Mouse (Mus musculus) stomach, embryonic 14.5 days (tissue): ENCODE results near the gene Supt7l. TPM values are rescaled to one million over a fixed set of nuclear protein-coding genes. Genes with fewer than 3 reads are reported as not detected.

Source experiments
- ATAC-seq: fragments of 200-750 bp; cut with Nextera tagmentation; 2 replicates; pipeline ENCODE4 v1.8.0; 2017; ENCODE audit warnings: low read depth, moderate TSS enrichment; ENCODE audit not compliant: insufficient number of reproducible peaks, insufficient read depth, low FRiP score
- H3K27ac ChIP-seq: fragments of 300-500 bp; sonication (generic); 2 replicates; pipeline ENCODE4 v1.5.1; 2014; ENCODE audit warnings: mild to moderate bottlenecking, low read length, moderate library complexity, mixed read lengths
- H3K27me3 ChIP-seq: fragments of 300-500 bp; sonication (generic); 2 replicates; pipeline ENCODE4 v1.6.1; 2014; ENCODE audit warnings: low read length, control low read depth, mixed read lengths; ENCODE audit not compliant: control insufficient read depth, insufficient read depth
- H3K36me3 ChIP-seq: fragments of 300-500 bp; sonication (generic); 2 replicates; pipeline ENCODE4 v1.6.1; 2014; ENCODE audit warnings: mild to moderate bottlenecking, control low read depth, low read length, moderate library complexity, mixed read lengths; ENCODE audit not compliant: control insufficient read depth, insufficient read depth
- H3K4me1 ChIP-seq: fragments of 300-500 bp; sonication (generic); 2 replicates; pipeline ENCODE4 v1.6.1; 2014; ENCODE audit warnings: low read length, control low read depth, mixed read lengths; ENCODE audit not compliant: control insufficient read depth, insufficient read depth
- H3K4me2 ChIP-seq: fragments of 300-500 bp; sonication (generic); replicated peaks from 2 replicates; pipeline ENCODE4 v1.6.1; 2014; ENCODE audit warnings: low read depth, low read length, control low read depth
- H3K4me3 ChIP-seq: fragments of 300-500 bp; sonication (generic); 2 replicates; pipeline ENCODE4 v1.5.1; 2014; ENCODE audit warnings: low read depth, low read length, control low read depth
- H3K9ac ChIP-seq: fragments of 300-500 bp; sonication (generic); replicated peaks from 2 replicates; pipeline ENCODE4 v1.6.1; 2014; ENCODE audit warnings: low read depth, mild to moderate bottlenecking, control low read depth, low read length, moderate library complexity, mixed read lengths
- H3K9me3 ChIP-seq: fragments of 300-500 bp; sonication (generic); 2 replicates; pipeline ENCODE4 v1.6.1; 2016; ENCODE audit warnings: low read depth, low read length, control low read depth; ENCODE audit not compliant: control insufficient read depth
- WGBS: fragments of 180-500 bp; shearing (Covaris S2); extraction: QIAGEN DNeasy Blood & Tissue Kit; methylation state at CpG from one replicate; pipeline ENCODE4 v1.1.7; 2014; 5-methylcytosine and 5-hydroxymethylcytosine counted together
- polyA plus RNA-seq: library from polyadenylated mRNA; unstranded; fragments of >200 nt; fragmentation: Nextera tagmentation; extraction: Ambion mirVana; gene quantifications from 2 replicates; pipeline ENCODE4 v1.2.1, GENCODE M21; 2014

Supt7l gene
- polyA plus RNA-seq, 1 experiment from 2014 or later = 21.4 TPM

DNA sequence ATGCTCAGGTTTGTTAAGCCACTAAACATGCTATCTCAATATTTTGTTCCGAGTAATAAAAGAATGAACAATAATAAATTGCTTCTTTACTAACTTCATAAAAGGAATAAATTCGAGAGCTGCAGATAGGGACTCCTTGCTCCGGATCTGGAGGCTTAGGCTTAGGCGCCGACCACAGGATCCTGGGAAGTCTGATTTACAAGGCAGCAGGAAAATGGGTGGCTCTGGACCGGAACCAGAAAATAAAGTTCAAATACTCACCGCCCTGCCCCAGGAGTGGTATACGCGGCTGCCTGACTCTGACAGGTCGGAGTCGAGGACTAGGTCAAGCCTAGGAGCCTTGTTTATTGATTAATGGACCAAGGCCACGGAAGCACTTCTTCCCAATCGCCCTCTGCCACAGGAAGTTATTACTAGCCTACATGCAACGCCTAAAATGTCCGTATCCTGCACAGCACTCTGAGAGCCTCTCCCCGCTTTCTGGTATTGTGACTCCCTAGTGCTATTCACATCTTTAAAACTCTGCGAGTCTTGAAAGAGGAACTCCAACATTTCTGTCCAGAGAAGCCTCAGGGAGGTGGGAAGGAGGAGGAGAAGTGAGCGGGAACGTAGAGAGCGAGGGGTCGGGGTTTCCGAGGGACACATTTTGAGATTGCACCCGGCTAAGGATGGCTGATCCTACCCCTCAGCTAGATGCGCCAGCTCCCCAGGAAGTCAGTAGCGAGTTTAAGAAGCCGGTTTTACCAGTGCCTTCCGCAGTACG lies 1.1 kb downstream of the Supt7l start, which contains the start of gene Slc4a1ap:
TSS of gene Slc4a1ap (plus strand) at position 642 of the 763 bp plus-strand sequence.
- Histone ChIP-seq H3K4me1 (peaks cover 14% of the 10 kb centered on the region), H3K36me3 (peaks cover 29% of the 10 kb centered on the region), H3K4me3 (peak within 1 kb of the TSS; percentile 81), H3K9me3 (no peaks in the 10 kb centered on the region), H3K27me3 (no peaks in the 10 kb centered on the region), H3K27ac (peak within 1 kb of the TSS; percentile 80), H3K9ac (peak within 1 kb of the TSS; percentile 59), H3K4me2 (peak within 1 kb of the TSS; percentile 97)
- WGBS = under 1% methylated on average over 28 of the region's 28 CpGs
- peak; percentile 80; the same call in 1 of the 2 replicates for ATAC-seq

GRCm38 (mm10) chr5:31520556-31520955 lies 7.1 kb downstream of the Supt7l start:
- H3K9ac ChIP-seq = no peak overlapping the region

GRCm38 (mm10) chr5:31512481-31512880 lies 15.1 kb downstream of the Supt7l start:
- H3K9ac ChIP-seq = no peak overlapping the region
- H3K4me1 ChIP-seq = no peaks in the 10 kb centered on the region
- no peaks in the 10 kb centered on the region for H3K27me3 ChIP-seq
- no peak overlapping the region for H3K27ac ChIP-seq
- H3K4me3 ChIP-seq = no peak overlapping the region
- 91% methylated on average over 1 of the region's 1 CpGs for WGBS
- ATAC-seq = no peak
- peaks cover 53% of the 10 kb centered on the region for H3K36me3 ChIP-seq
- H3K4me2 ChIP-seq = no peak overlapping the region
- no peaks in the 10 kb centered on the region for H3K9me3 ChIP-seq

More at GRCm38 (mm10) chr5:31520556-31520955, 7.1 kb downstream of the Supt7l start:
- Histone ChIP-seq H3K27me3 (no peaks in the 10 kb centered on the region), H3K4me2 (no peak overlapping the region), H3K4me1 (peaks cover 2% of the 10 kb centered on the region; the same call in 1 of the 2 replicates), H3K4me3 (no peak overlapping the region), H3K36me3 (peaks cover 43% of the 10 kb centered on the region), H3K9me3 (no peaks in the 10 kb centered on the region), H3K27ac (no peak overlapping the region)
- no peak for ATAC-seq
- WGBS = 93% methylated on average over 6 of the region's 6 CpGs

- no peaks in the 10 kb centered on the region for H3K4me1 ChIP-seq
- no peaks in the 10 kb centered on the region for H3K9me3 ChIP-seq
- H3K27ac ChIP-seq = no peak overlapping the region
- H3K9ac ChIP-seq = no peak overlapping the region
- no peak overlapping the region for H3K4me2 ChIP-seq
- no peaks in the 10 kb centered on the region for H3K27me3 ChIP-seq
- peaks cover 78% of the 10 kb centered on the region for H3K36me3 ChIP-seq
- H3K4me3 ChIP-seq = no peak overlapping the region
- 69% methylated on average over 10 of the region's 10 CpGs for WGBS
- no peak for ATAC-seq
Observed at GRCm38 (mm10) chr5:31504843-31505242, 22.8 kb downstream of the Supt7l start.

DNA sequence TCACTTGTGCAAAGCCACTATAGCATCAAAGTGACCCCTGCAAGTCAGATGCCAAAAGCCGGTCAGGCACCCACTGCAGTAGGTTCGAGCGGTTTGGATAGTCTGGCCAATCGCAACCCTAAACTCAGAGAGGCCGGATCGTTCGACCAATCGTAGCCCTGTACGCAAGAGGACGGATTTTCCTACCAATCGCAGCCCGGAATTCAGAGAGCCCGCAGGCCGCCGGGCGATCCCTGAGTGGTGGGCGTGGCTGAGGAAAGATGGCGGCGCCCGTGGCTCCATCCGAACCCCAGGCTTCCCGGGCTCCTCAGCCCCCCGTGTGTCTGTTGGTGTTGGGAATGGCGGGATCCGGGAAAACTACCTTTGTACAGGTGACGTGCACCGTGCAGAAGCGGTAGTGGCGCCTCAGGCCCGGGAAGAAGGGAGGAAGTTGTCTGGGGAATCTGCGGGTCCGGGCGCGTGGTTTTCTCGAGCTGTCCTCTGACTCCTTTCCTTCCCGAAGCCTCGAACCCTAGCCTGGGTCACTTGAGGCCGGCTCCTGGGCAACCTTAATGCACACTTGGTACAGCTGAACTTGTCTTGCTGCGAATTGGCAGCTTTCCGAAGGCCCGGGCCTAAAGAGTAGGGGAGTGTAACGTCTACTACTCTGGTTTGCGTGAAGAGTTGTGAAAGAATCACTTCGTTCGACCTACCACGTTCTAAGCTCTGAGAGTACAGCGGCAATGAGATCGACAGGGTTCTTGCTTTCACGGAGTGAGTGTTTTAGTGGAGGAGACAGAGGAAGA lies 32.9 kb downstream of the Supt7l start, which contains the start of gene Gpn1:
TSS of gene Gpn1 (plus strand) at position 229 of the 785 bp plus-strand sequence.
- Histone ChIP-seq H3K4me2 (peak within 1 kb of the TSS; percentile 78), H3K27ac (no peak within 1 kb of the TSS), H3K9ac (peak within 1 kb of the TSS; percentile 49), H3K36me3 (peaks cover 17% of the 10 kb centered on the region), H3K4me1 (peaks cover 4% of the 10 kb centered on the region; the same call in 1 of the 2 replicates), H3K4me3 (peak within 1 kb of the TSS; percentile 81), H3K27me3 (no peaks in the 10 kb centered on the region), H3K9me3 (no peaks in the 10 kb centered on the region)
- peak; percentile 99 for ATAC-seq
- under 1% methylated on average over 49 of the region's 49 CpGs for WGBS

DNA sequence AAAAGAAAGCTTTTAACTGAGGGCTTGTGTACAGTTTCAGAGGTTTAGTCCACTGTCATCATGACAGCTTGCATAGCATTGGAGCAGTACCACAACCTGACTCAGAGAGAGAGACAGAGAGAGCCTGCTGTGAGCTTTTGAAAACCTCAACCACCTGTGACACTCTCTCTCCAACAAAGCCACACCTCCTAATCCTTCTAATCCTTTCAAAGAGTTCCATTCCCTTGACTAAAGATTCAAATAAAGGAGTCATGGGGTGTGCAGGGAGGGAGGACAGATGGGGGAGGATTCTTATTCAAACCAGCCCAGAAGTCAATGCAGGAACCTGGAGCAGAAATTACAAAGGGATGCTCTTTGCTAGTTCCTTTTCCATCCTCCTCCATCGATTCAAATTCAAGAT lies 35.6 kb downstream of the Supt7l start:
- H3K9me3 ChIP-seq = no peaks in the 10 kb centered on the region
- H3K9ac ChIP-seq = no peak overlapping the region
- WGBS = 75% methylated on average over 1 of the region's 1 CpGs
- ATAC-seq = no peak
- no peak overlapping the region for H3K27ac ChIP-seq
- H3K36me3 ChIP-seq = peaks cover 8% of the 10 kb centered on the region; the same call in 1 of the 2 replicates
- H3K27me3 ChIP-seq = no peaks in the 10 kb centered on the region
- no peak overlapping the region for H3K4me2 ChIP-seq
- peaks cover 4% of the 10 kb centered on the region; the same call in 1 of the 2 replicates for H3K4me1 ChIP-seq
- H3K4me3 ChIP-seq = no peak overlapping the region

GRCm38 (mm10) chr5:31489116-31489769 lies 38.4 kb downstream of the Supt7l start:
- ATAC-seq = no peak
- Histone ChIP-seq H3K4me3 (no peak overlapping the region), H3K4me2 (no peak overlapping the region), H3K36me3 (no peaks in the 10 kb centered on the region), H3K4me1 (no peaks in the 10 kb centered on the region), H3K9me3 (no peaks in the 10 kb centered on the region), H3K27ac (no peak overlapping the region), H3K27me3 (no peaks in the 10 kb centered on the region), H3K9ac (no peak overlapping the region)
- 64% methylated on average over 7 of the region's 7 CpGs for WGBS

DNA sequence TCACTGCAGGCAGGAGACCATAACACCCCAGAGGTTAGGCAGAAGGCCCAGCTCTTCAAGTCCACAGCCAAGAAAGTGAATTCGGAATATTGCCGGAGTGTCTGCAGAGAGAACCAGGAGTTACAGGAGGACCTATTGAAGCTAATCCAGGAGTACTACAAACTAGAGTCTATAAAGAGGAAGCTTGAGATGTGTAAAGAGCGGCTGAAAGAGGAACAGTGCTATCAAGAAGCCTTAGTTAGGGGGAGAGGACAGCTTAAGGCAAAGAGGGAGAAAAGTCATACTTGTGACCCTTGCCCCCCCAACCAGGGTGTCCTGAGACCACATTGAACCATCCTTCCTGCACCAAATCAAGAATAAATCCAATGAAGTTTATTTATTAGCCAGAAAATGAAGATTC lies 39.7 kb downstream of the Supt7l start:
- no peak overlapping the region for H3K4me3 ChIP-seq
- no peak overlapping the region for H3K27ac ChIP-seq
- no peaks in the 10 kb centered on the region for H3K36me3 ChIP-seq
- no peaks in the 10 kb centered on the region for H3K27me3 ChIP-seq
- no peak for ATAC-seq
- WGBS = 93% methylated on average over 3 of the region's 3 CpGs
- H3K9ac ChIP-seq = no peak overlapping the region
- H3K4me1 ChIP-seq = no peaks in the 10 kb centered on the region
- no peak overlapping the region for H3K4me2 ChIP-seq
- no peaks in the 10 kb centered on the region for H3K9me3 ChIP-seq
